Mouse (Mus musculus) liver, embryonic 14.5 days (tissue): ENCODE measurements around the gene Gm43191. TPM values are rescaled to one million over a fixed set of nuclear protein-coding genes. Genes with fewer than 3 reads are reported as not detected.

Experiments
- ATAC-seq: fragments of 200-750 bp; cut with Nextera tagmentation; 2 replicates; pipeline ENCODE4 v1.8.0; 2017; ENCODE audit warnings: moderate number of reproducible peaks, mild to moderate bottlenecking, moderate library complexity; ENCODE audit not compliant: insufficient read depth
- DNase-seq, 3 experiments: peaks; one replicate each; pipeline ENCODE4 v3.0.0-alpha.2; 2012 to 2013; ENCODE audit warnings: low read depth in 3 of 3, low spot score in 3 of 3
- H3K27ac ChIP-seq: fragments of 300-500 bp; sonication (generic); 2 replicates; pipeline ENCODE4 v1.5.1; 2014; ENCODE audit warnings: moderate library complexity, mild to moderate bottlenecking, control low read depth, inconsistent platforms
- H3K27me3 ChIP-seq: fragments of 300-500 bp; sonication (generic); 2 replicates; pipeline ENCODE4 v1.6.1; 2014; ENCODE audit warnings: mild to moderate bottlenecking, low read length, moderate library complexity; ENCODE audit not compliant: control insufficient read depth, insufficient read depth
- H3K36me3 ChIP-seq: fragments of 300-500 bp; sonication (generic); replicated peaks from 2 replicates; pipeline ENCODE4 v1.6.1; 2014; ENCODE audit warnings: low read depth; ENCODE audit not compliant: control insufficient read depth, insufficient read depth
- H3K4me1 ChIP-seq, 2 experiments: fragments of 200-500 bp in 1 of 2; fragments of 300-500 bp in 1 of 2; sonication (generic) in 1 of 2; replicated peaks; 2 replicates each; pipeline ENCODE4 v1.6.1; 2012 to 2014; ENCODE audit warnings: antibody characterized with exemption in 1 of 2, inconsistent platforms in 1 of 2, low read length in 1 of 2; ENCODE audit not compliant: control insufficient read depth in 2 of 2, insufficient read depth in 2 of 2
- H3K4me2 ChIP-seq: fragments of 300-500 bp; sonication (generic); 2 replicates; pipeline ENCODE4 v1.6.1; 2014; ENCODE audit warnings: low read depth, mild to moderate bottlenecking, control low read depth, moderate library complexity
- H3K4me3 ChIP-seq, 2 experiments: fragments of 200-500 bp in 1 of 2; fragments of 300-500 bp in 1 of 2; sonication (generic) in 1 of 2; 2 replicates each; pipeline ENCODE4 v1.5.1; 2012 to 2014; ENCODE audit warnings: low read depth in 2 of 2, low read length in 2 of 2, mild to moderate bottlenecking in 2 of 2, control low read depth in 1 of 2, inconsistent platforms in 1 of 2, moderate library complexity in 1 of 2; ENCODE audit not compliant: insufficient read depth in 1 of 2
- H3K9ac ChIP-seq: fragments of 300-500 bp; sonication (generic); replicated peaks from 2 replicates; pipeline ENCODE4 v1.6.1; 2014; ENCODE audit warnings: mild to moderate bottlenecking, control low read depth, moderate library complexity
- H3K9me3 ChIP-seq: fragments of 300-500 bp; sonication (generic); 2 replicates; pipeline ENCODE4 v1.6.1; 2016; ENCODE audit warnings: low read length, mixed read lengths; ENCODE audit not compliant: control insufficient read depth
- CTCF ChIP-seq: IDR thresholded peaks from 2 replicates; pipeline ENCODE4 v1.5.1; 2016; ENCODE audit warnings: antibody characterized with exemption, low read depth, control low read depth
- EP300 ChIP-seq: IDR thresholded peaks from 2 replicates; pipeline ENCODE4 v1.6.1; 2016; ENCODE audit warnings: antibody characterized with exemption, low read depth
- WGBS: fragments of 180-500 bp; shearing (Covaris S2); extraction: QIAGEN DNeasy Blood & Tissue Kit; methylation state at CpG from one replicate; pipeline ENCODE4 v1.1.7; 2014; ENCODE audit not compliant: insufficient replicate concordance; 5-methylcytosine and 5-hydroxymethylcytosine counted together
- polyA plus RNA-seq, 2 experiments: library from polyadenylated mRNA; depleted of rRNA in 1 of 2; stranded (reverse) in 1 of 2; unstranded in 1 of 2; fragments of >200 nt; fragmentation: Nextera tagmentation in 1 of 2; extraction: Ambion mirVana in 1 of 2; gene quantifications; 2 replicates each; pipeline versions ENCODE4 v1.2.1 to v1.2.3; 2012 to 2014

The Gm43191 gene
- polyA plus RNA-seq, 2 experiments: not detected

- no peak overlapping the region for H3K4me2 ChIP-seq
- DNase-seq: no peak
- TF ChIP-seq EP300 (no peak), CTCF (no peak)
- no peaks in the 10 kb centered on the region for H3K27me3 ChIP-seq
- H3K4me3 ChIP-seq: no peak overlapping the region
- no peak for ATAC-seq
- peaks cover 52% of the 10 kb centered on the region for H3K36me3 ChIP-seq
- no peaks in the 10 kb centered on the region for H3K4me1 ChIP-seq
- no peak overlapping the region for H3K27ac ChIP-seq
- H3K9me3 ChIP-seq: no peaks in the 10 kb centered on the region
- no peak overlapping the region for H3K9ac ChIP-seq
- WGBS: 77% methylated on average over 3 of the region's 3 CpGs
Measured at GRCm38 (mm10) chr3:116632971-116633370, 48.1 kb downstream of the Gm43191 start.

- Histone ChIP-seq H3K4me2 (no peak overlapping the region), H3K9ac (no peak overlapping the region), H3K9me3 (no peaks in the 10 kb centered on the region), H3K27me3 (no peaks in the 10 kb centered on the region), H3K36me3 (peaks cover 50% of the 10 kb centered on the region), H3K4me3 (no peak overlapping the region), H3K27ac (no peak overlapping the region), H3K4me1 (no peaks in the 10 kb centered on the region)
- DNase-seq: no peak
- ATAC-seq: no peak
- TF ChIP-seq CTCF (no peak), EP300 (no peak)
- WGBS: 85% methylated on average over 1 of the region's 1 CpGs
Measured at GRCm38 (mm10) chr3:116631459-116631858, 49.6 kb downstream of the Gm43191 start.

DNA sequence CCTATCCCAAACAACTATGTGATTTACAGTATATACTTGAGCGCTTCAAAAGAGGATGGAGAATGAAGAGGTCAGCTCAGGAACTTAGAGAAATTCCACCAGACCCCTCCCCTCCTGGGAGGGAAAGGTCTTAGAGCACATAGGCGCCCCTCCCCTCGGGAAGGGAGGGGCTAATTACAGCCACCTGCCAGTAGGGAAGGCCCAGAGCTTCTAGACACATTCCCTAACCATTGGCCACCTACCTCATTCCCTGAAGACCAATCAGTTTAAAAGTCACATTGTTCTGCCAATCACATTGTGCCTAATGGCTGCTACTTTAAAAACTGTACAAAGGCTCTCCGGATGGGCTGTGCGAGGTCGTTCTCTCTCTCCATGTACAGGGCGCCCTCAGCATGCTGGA is 58.4 kb downstream of the Gm43191 start:
- Histone ChIP-seq H3K9me3 (no peaks in the 10 kb centered on the region), H3K9ac (no peak overlapping the region), H3K27ac (no peak overlapping the region), H3K36me3 (peaks cover 34% of the 10 kb centered on the region), H3K4me3 (no peak overlapping the region), H3K4me1 (peaks cover 6 to 7% of the 10 kb centered on the region in 2 experiments; a peak in 3 of 4 replicates), H3K4me2 (no peak overlapping the region), H3K27me3 (no peaks in the 10 kb centered on the region)
- 89% methylated on average over 7 of the region's 7 CpGs for WGBS
- TF ChIP-seq EP300 (no peak), CTCF (no peak)
- DNase-seq (no peak), ATAC-seq (no peak)

DNA sequence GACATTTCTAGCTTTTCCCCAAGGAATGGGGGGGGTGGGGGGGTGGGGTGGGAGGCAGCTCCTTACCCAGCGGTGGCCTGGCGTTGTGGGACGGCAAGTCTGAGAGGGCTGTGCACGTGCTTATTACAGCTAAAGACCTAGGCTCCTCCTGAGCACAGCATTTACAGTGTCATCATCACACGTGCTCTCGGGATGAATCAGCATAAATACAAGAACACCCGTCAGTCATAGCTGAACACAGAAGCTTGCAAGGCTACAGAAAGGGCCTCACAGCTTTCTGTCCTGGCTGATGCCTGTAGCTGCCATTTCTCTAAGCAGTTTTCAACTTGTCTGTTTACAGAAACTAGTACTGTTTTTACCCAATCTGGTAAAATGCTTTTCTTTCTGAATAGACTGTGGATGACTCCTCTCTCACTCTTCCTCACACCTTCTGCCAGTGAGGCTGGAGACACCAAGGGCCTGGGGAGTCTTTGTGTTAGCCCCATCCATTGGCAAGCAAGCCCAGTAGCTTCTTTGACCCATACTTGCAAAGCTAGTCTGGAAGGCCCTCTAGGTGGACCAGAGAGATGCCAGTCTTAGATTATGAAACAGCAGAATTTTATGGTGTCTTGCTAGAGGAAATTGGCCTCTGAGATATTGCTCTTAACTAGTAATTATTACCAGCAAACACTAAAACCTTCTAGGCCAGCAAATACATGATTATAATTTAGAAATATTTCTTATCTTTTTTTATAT is 60.3 kb downstream of the Gm43191 start:
- Histone ChIP-seq H3K27me3 (no peaks in the 10 kb centered on the region), H3K9me3 (no peaks in the 10 kb centered on the region), H3K36me3 (peaks cover 40% of the 10 kb centered on the region), H3K4me1 (peaks cover 7% of the 10 kb centered on the region in 2 experiments; a peak in 3 of 4 replicates), H3K9ac (peak overlapping the region; percentile 13; the same call in 1 of the 2 replicates), H3K27ac (peak overlapping the region; percentile 20), H3K4me2 (no peak overlapping the region), H3K4me3 (no peak overlapping the region)
- 49% methylated on average over 7 of the region's 7 CpGs for WGBS
- ATAC-seq: peak; percentile 92
- TF ChIP-seq EP300 (no peak), CTCF (no peak)
- DNase-seq: peak in 2 of 3 experiments; percentile 47 to 51

DNA sequence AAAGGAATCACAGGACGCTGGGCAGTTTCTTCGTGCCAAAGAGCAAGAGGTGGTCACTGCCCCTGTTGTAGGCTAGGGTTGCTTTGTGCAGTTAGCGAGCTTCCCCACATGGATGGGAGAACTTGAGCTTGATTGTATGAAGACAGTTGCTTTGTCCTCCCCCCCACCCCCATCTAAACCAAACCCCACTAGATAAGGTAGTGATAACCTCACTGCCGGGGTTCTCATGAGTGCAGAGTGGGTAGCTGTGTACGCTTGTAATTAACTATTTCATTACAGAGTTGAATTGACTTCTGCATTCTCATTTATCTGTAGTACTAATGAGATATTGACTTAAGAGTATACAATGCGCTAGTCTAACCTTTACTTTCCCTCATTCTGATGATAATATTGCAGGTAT is 62.2 kb downstream of the Gm43191 start:
- Histone ChIP-seq H3K9ac (no peak overlapping the region), H3K36me3 (peaks cover 53% of the 10 kb centered on the region), H3K4me3 (no peak overlapping the region), H3K4me2 (no peak overlapping the region), H3K9me3 (no peaks in the 10 kb centered on the region), H3K4me1 (peaks cover 7 to 14% of the 10 kb centered on the region in 2 experiments; a peak in 3 of 4 replicates), H3K27ac (no peak overlapping the region), H3K27me3 (no peaks in the 10 kb centered on the region)
- no peak for TF ChIP-seq CTCF
- no peak for TF ChIP-seq EP300
- 52% methylated on average over 6 of the region's 6 CpGs for whole genome bisulfite sequencing
- ATAC-seq: no peak
- no peak for DNase-seq
